Mouse (Mus musculus): ENCODE measurements around the gene Alpl. TPM values are rescaled to one million over a fixed set of nuclear protein-coding genes. Genes with fewer than 3 reads are reported as not detected.

Alpl gene
- polyA plus RNA-seq (2012; ENCODE audit: insufficient read depth, insufficient read length, low replicate concordance, missing spikeins): not detected in 2 replicates

- 2% methylated on average over 76 of the region's 78 CpGs for WGBS
- Histone ChIP-seq H3K4me3 (ENCODE audit: insufficient read depth, low read depth, low read length) (peak within 1 kb of the TSS; percentile 34), H3K27ac (ENCODE audit: insufficient read depth, low read depth, low read length) (no peak within 1 kb of the TSS), H3K4me1 (ENCODE audit: control insufficient read depth, insufficient read depth, low read length) (peaks cover 13% of the 10 kb centered on the region; the same call in 1 of the 2 replicates)
- TF ChIP-seq CTCF (IDR thresholded peaks at IDR 0.05; ENCODE audit: insufficient read depth, low read depth, low read length): 0 out of 2 replicates have a peak, but pooled peaks have one; percentile 29
- TF ChIP-seq POLR2A (IDR thresholded peaks at IDR 0.05; ENCODE audit: insufficient read depth, low read depth, low read length): no peak
Observed at GRCm38 (mm10) chr4:137795611-137796557, at the start of gene Alpl. Alpl (minus strand) TSS chr4:137796384.

DNA sequence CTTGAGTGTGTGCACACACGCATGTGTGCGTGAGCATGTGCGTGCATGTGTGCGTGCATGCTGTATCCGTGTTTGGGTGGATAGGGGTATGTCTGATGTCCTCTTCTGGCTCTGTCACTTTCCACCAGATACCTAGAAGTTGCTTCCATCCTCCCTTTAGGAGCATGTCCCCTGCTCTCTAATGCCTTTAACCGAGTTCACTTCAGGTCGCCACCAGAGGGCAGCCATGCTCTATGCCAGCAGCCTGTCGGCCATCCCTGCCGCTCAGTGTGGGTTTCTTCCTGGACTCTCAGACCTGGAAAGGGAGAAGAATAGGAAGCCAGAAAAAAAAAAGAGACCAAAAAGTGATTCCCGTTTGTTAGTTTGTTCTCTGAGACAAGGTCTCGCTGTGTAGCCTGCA lies 48.5 kb upstream of the Alpl start:
- H3K4me3 ChIP-seq (ENCODE audit: insufficient read depth, low read depth, low read length): no peak overlapping the region
- TF ChIP-seq CTCF (IDR thresholded peaks at IDR 0.05; ENCODE audit: insufficient read depth, low read depth, low read length): peak; percentile 90
- TF ChIP-seq POLR2A (IDR thresholded peaks at IDR 0.05; ENCODE audit: insufficient read depth, low read depth, low read length): no peak
- H3K4me1 ChIP-seq (ENCODE audit: control insufficient read depth, insufficient read depth, low read length): peaks cover 1% of the 10 kb centered on the region
- no peak overlapping the region for H3K27ac ChIP-seq (ENCODE audit: insufficient read depth, low read depth, low read length)
- 24% methylated on average over 11 of the region's 11 CpGs for WGBS

DNA sequence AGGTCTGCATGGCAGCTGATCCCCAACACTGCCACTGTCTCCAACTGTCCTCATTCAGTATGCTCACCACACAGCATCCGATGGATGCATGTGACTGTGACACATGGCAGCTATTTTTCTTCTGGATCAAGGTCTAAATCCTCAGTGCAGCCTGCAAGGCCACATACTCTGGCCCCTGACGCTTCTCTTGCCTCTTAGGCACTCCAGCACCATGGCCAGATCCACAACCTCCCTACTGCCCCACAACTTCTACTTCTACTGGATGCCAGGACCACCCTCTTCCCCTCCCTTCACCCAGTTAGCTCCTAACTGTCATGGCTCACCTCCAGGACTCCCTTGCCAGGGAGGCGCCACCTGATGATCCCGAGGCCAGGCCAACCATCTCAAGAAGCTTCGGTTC lies 43.3 kb upstream of the Alpl start:
- H3K4me1 ChIP-seq (ENCODE audit: control insufficient read depth, insufficient read depth, low read length): peaks cover 10% of the 10 kb centered on the region; the same call in 1 of the 2 replicates
- TF ChIP-seq CTCF (IDR thresholded peaks at IDR 0.05; ENCODE audit: insufficient read depth, low read depth, low read length): no peak
- no peak for TF ChIP-seq POLR2A (IDR thresholded peaks at IDR 0.05; ENCODE audit: insufficient read depth, low read depth, low read length)
- H3K27ac ChIP-seq (ENCODE audit: insufficient read depth, low read depth, low read length): no peak overlapping the region
- WGBS: 88% methylated on average over 5 of the region's 5 CpGs
- no peak overlapping the region for H3K4me3 ChIP-seq (ENCODE audit: insufficient read depth, low read depth, low read length)

- WGBS: 94% methylated on average over 2 of the region's 2 CpGs
- H3K27ac ChIP-seq (ENCODE audit: insufficient read depth, low read depth, low read length): no peak overlapping the region
- H3K4me1 ChIP-seq (ENCODE audit: control insufficient read depth, insufficient read depth, low read length): peaks cover 10% of the 10 kb centered on the region; the same call in 1 of the 2 replicates
- H3K4me3 ChIP-seq (ENCODE audit: insufficient read depth, low read depth, low read length): no peak overlapping the region
- TF ChIP-seq POLR2A (IDR thresholded peaks at IDR 0.05; ENCODE audit: insufficient read depth, low read depth, low read length) (no peak), CTCF (IDR thresholded peaks at IDR 0.05; ENCODE audit: insufficient read depth, low read depth, low read length) (no peak)
Observed at GRCm38 (mm10) chr4:137838791-137839190, 42.6 kb upstream of the Alpl start.

DNA sequence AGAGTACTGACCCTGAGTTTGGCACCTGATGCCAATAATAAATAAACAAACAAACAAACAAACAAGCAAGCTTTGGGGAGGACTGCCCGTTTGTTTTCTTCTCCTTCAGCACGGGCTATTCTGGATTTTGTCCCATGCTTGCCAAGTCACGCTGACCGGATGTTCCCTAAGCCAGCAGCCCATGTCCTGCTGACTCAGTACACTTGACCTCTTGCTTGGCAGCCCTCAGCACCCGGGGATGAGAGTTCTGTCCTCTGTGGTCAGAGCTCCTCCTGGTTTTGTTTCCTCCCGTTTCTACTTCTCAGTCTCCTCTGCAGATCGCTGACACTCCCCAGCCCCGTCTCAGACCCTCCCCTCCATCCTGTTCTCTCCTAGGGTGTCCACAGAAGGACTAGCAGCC lies 41.6 kb upstream of the Alpl start:
- no peak overlapping the region for H3K27ac ChIP-seq (ENCODE audit: insufficient read depth, low read depth, low read length)
- H3K4me3 ChIP-seq (ENCODE audit: insufficient read depth, low read depth, low read length): no peak overlapping the region
- no peak for TF ChIP-seq POLR2A (IDR thresholded peaks at IDR 0.05; ENCODE audit: insufficient read depth, low read depth, low read length)
- TF ChIP-seq CTCF (IDR thresholded peaks at IDR 0.05; ENCODE audit: insufficient read depth, low read depth, low read length): no peak
- H3K4me1 ChIP-seq (ENCODE audit: control insufficient read depth, insufficient read depth, low read length): peaks cover 10% of the 10 kb centered on the region; the same call in 1 of the 2 replicates
- 72% methylated on average over 8 of the region's 8 CpGs for WGBS

DNA sequence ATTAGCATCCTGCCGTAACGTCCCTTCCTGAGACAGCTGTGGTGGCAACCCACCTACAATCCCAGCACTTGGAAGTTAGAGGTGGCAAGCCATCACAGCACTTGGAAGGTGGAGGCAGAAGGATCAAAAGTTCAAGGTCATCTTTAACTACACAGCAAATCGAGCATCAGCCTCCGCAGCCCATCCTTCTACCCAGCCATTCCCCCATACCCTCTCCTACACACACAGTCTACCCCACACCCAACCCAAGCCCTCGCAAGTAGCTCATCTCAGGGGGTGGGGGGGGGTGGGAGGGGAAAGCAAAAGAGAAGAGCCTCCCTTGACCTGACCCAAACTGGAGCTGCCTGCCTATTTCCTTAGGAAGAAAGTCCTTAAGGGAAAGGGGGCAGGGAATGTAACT lies 40.6 kb upstream of the Alpl start:
- Histone ChIP-seq H3K27ac (ENCODE audit: insufficient read depth, low read depth, low read length) (no peak overlapping the region), H3K4me1 (ENCODE audit: control insufficient read depth, insufficient read depth, low read length) (peaks cover 10% of the 10 kb centered on the region; the same call in 1 of the 2 replicates), H3K4me3 (ENCODE audit: insufficient read depth, low read depth, low read length) (no peak overlapping the region)
- TF ChIP-seq CTCF (IDR thresholded peaks at IDR 0.05; ENCODE audit: insufficient read depth, low read depth, low read length) (no peak), POLR2A (IDR thresholded peaks at IDR 0.05; ENCODE audit: insufficient read depth, low read depth, low read length) (no peak)
- 93% methylated on average over 5 of the region's 5 CpGs for WGBS

DNA sequence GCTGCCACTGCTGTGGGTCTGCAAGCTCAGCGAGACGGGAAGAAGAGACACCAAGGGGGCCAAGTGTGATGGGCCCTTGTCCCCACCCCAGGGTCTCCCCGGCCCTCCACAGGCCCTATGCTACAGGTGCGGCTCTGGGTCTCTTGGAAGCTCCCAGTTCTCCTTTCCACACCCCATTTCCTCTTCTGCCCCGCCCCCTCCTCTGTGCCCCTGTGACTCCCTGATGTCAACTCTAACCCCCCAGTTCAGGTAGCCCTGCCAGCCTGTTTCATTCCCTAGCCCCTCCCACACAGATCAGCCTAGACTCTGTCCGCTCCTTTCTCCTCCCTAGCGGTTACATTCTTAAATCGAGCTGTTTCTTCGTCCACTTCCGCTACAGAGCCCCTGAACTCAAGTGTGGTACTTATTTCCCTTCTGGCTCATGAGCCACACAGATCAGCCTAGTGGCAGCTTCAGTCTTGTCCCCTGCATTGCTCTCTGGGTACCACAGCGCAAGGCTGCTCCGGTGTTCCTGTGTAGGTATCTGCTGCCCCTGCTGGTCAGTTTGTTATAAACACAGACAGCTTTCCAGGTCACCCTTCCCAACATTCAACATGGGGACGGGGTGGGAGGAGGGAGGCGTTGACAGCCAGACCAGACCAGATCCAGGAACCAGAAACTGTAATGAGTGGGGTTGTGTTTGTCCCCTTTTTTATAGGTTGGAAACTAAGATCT lies 39.6 kb upstream of the Alpl start:
- TF ChIP-seq POLR2A (IDR thresholded peaks at IDR 0.05; ENCODE audit: insufficient read depth, low read depth, low read length) (no peak), CTCF (IDR thresholded peaks at IDR 0.05; ENCODE audit: insufficient read depth, low read depth, low read length) (peak; percentile 32)
- Histone ChIP-seq H3K4me1 (ENCODE audit: control insufficient read depth, insufficient read depth, low read length) (peaks cover 10% of the 10 kb centered on the region; the same call in 1 of the 2 replicates), H3K4me3 (ENCODE audit: insufficient read depth, low read depth, low read length) (no peak overlapping the region), H3K27ac (ENCODE audit: insufficient read depth, low read depth, low read length) (no peak overlapping the region)
- WGBS: 25% methylated on average over 14 of the region's 14 CpGs

DNA sequence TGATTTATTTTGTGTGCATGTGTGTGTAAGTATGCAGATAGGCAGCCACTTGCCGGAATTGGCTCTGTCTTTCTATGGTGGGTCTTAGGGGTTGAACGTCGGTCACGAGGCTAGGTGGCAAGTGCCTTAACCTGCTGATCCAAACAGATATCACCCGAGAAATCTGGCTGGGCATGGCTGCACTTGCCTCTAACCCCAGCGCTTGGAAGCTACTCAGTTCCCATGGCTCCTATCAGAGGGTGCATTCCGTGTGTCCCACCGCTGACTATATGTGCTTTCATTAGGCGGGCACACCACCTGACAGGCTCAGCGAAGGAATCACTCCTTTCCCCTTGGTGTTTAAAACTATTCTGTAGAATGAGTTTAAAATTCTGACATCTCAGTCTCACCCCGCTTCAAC lies 35.4 kb upstream of the Alpl start:
- Histone ChIP-seq H3K4me1 (ENCODE audit: control insufficient read depth, insufficient read depth, low read length) (peaks cover 6% of the 10 kb centered on the region; the same call in 1 of the 2 replicates), H3K4me3 (ENCODE audit: insufficient read depth, low read depth, low read length) (no peak overlapping the region), H3K27ac (ENCODE audit: insufficient read depth, low read depth, low read length) (no peak overlapping the region)
- WGBS: 89% methylated on average over 11 of the region's 11 CpGs
- TF ChIP-seq POLR2A (IDR thresholded peaks at IDR 0.05; ENCODE audit: insufficient read depth, low read depth, low read length) (no peak), CTCF (IDR thresholded peaks at IDR 0.05; ENCODE audit: insufficient read depth, low read depth, low read length) (no peak)
